8 mouse cellular contexts compared by ENCODE assay signal in the genomic region with DNA sequence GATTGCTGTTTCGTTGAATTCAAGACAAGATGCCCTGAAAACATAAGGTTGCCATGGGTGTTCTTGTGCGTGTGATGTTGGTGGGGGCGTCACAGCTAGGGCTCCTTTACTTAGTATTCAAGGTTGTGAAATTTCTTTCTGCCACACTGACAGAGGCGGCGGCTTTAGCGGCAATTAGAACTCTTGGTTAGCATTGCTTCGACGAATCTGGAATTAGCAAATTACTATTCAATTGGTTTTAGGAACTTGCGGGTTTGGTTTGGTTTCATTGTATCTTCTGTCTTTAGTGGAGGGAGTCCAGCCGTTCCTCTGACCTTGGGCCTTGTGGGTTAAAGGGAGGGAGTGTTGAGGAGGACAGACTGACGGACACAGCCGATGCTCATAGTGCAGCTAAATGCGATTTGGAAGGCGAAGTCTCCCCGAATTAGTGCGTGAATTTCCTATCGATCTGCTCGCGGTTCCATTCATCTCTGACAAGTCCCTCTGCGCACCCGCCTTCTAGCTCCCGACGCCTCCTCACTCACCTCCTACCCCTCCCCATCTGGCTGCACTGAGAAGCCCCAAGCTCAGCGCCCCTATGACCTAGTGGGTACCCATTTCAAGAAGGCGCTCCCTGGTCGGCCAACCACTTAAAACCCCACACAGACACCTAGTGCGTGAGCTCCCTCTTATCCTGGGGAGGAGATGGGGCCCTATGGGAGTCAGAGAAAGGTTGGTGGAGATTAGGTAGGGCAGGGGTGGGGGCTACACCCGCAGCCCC. TPM values are rescaled to one million over a fixed set of nuclear protein-coding genes. Genes with fewer than 3 reads are reported as not detected.
A peak's percentile ranks its signal among the peaks of the same experiment; 100 is the strongest.
DNase-seq lines count a peak whose midpoint lies in the region; ATAC-seq lines count a peak whose summit lies in the region.

A gene (plus strand): TSS at position 660 of the 760 bp plus-strand sequence.

- peaks cover 13% of the 10 kb centered on the region for H3K4me1 ChIP-seq in heart, embryonic 15.5 days (replicated peaks)
- no peaks in the 10 kb centered on the region; the same call in 1 of the 2 replicates for H3K4me1 ChIP-seq in hindbrain, embryonic 14.5 days (replicated peaks; ENCODE audit: control insufficient read depth, insufficient read depth, low read length)
- peaks cover 9% of the 10 kb centered on the region; the same call in 1 of the 2 replicates for H3K4me1 ChIP-seq in midbrain, embryonic 13.5 days (replicated peaks)

- H3K27ac ChIP-seq in heart, embryonic 15.5 days: peak within 1 kb of the TSS; percentile 80
- peak within 1 kb of the TSS; percentile 99 for H3K27ac ChIP-seq in hindbrain, embryonic 14.5 days
- H3K27ac ChIP-seq in midbrain, embryonic 13.5 days: no peak within 1 kb of the TSS

- no peak for DNase-seq in heart, adult 18-20 months
- no peak for DNase-seq in adrenal gland, postnatal 25 days
- DNase-seq in hindbrain, embryonic 14.5 days (ENCODE audit: low spot score): no peak
- DNase-seq in left cerebral cortex, postnatal 14 days (ENCODE audit: low spot score in 2 of 2): no peak
- no peak for DNase-seq in cerebellum, postnatal 25 days
- DNase-seq in retina, postnatal 1 day: no peak

- ATAC-seq in heart, embryonic 15.5 days (replicated peaks; ENCODE audit: insufficient number of reproducible peaks, insufficient read depth, low FRiP score, low read depth): no peak
- ATAC-seq in hindbrain, embryonic 14.5 days (ENCODE audit: low FRiP score): peak; percentile 51
- no peak for ATAC-seq in midbrain, embryonic 13.5 days

- 6% methylated on average over 28 of the region's 28 CpGs for WGBS in heart, embryonic 15.5 days
- WGBS in hindbrain, embryonic 14.5 days: 1% methylated on average over 28 of the region's 28 CpGs
- 2% methylated on average over 28 of the region's 28 CpGs for WGBS in midbrain, embryonic 13.5 days

- H3K9me3 ChIP-seq in heart, embryonic 15.5 days (replicated peaks): no peaks in the 10 kb centered on the region
- no peaks in the 10 kb centered on the region for H3K9me3 ChIP-seq in hindbrain, embryonic 14.5 days (ENCODE audit: control insufficient read depth, low read length)
- H3K9me3 ChIP-seq in midbrain, embryonic 13.5 days: no peaks in the 10 kb centered on the region

- peak within 1 kb of the TSS; percentile 49 for H3K4me3 ChIP-seq in heart, embryonic 15.5 days
- H3K4me3 ChIP-seq in hindbrain, embryonic 14.5 days (replicated peaks; ENCODE audit: low read length): peak within 1 kb of the TSS; percentile 48
- H3K4me3 ChIP-seq in midbrain, embryonic 13.5 days (replicated peaks): peak within 1 kb of the TSS; percentile 25

- H3K27me3 ChIP-seq in heart, embryonic 15.5 days: peaks cover 100% of the 10 kb centered on the region
- H3K27me3 ChIP-seq in hindbrain, embryonic 14.5 days (ENCODE audit: control insufficient read depth, insufficient read depth, low read length): peaks cover 90% of the 10 kb centered on the region
- peaks cover 100% of the 10 kb centered on the region for H3K27me3 ChIP-seq in midbrain, embryonic 13.5 days

- H3K9ac ChIP-seq in heart, embryonic 15.5 days: peak within 1 kb of the TSS; percentile 49
- peak within 1 kb of the TSS; percentile 97 for H3K9ac ChIP-seq in hindbrain, embryonic 14.5 days
- no peak within 1 kb of the TSS for H3K9ac ChIP-seq in midbrain, embryonic 13.5 days (replicated peaks)

- H3K36me3 ChIP-seq in heart, embryonic 15.5 days: no peaks in the 10 kb centered on the region
- H3K36me3 ChIP-seq in hindbrain, embryonic 14.5 days (replicated peaks; ENCODE audit: control insufficient read depth, insufficient read depth): no peaks in the 10 kb centered on the region
- no peaks in the 10 kb centered on the region for H3K36me3 ChIP-seq in midbrain, embryonic 13.5 days

- intact Hi-C loops in left cerebral cortex, postnatal 14 days (cut with DNase I): loop anchor here (5.0 to 10.0 kb wide), 2 partner anchors 307 to 360 kb away; no protein-coding TSS in a partner anchor

- peak within 1 kb of the TSS; percentile 61 for H3K4me2 ChIP-seq in heart, embryonic 15.5 days
- H3K4me2 ChIP-seq in hindbrain, embryonic 14.5 days (replicated peaks): peak within 1 kb of the TSS; percentile 77
- peak within 1 kb of the TSS; percentile 44 for H3K4me2 ChIP-seq in midbrain, embryonic 13.5 days (replicated peaks)

RNA-seq across cellular contexts. Expression of the gene that starts here (rescaled TPM):
- 0.31 and 0.70 TPM in 2 replicates for polyA plus RNA-seq in heart, embryonic 15.5 days (2015; fragmentation: Nextera tagmentation; extraction: Ambion mirVana)
- total RNA-seq in heart, adult 18-20 months (2021): under 1 TPM; 0.62 to 0.64 TPM
- total RNA-seq in adrenal gland, postnatal 25 days (2021): 27.6 and 31.5 TPM in 2 replicates
- polyA plus RNA-seq in hindbrain, embryonic 14.5 days (2014; fragmentation: Nextera tagmentation; extraction: Ambion mirVana): 4.0 and 5.4 TPM in 2 replicates
- polyA plus RNA-seq in midbrain, embryonic 13.5 days (2015; fragmentation: Nextera tagmentation; extraction: Ambion mirVana): not detected in 2 replicates
- not detected for total RNA-seq in left cerebral cortex, postnatal 14 days (2021)

Comparison
In these comparisons a context has a peak if more than half of its experiments do, and no peak if none do; other contexts are left out.
1. RNA of the gene that starts here (total RNA-seq): 27.6 to 31.5 TPM in adrenal gland, postnatal 25 days; 0.62 to 0.64 TPM in heart, adult 18-20 months and not detected in left cerebral cortex, postnatal 14 days; every median in the first group is over 10 times any median in the second.
2. Peak in every context shown above with its lines, with median percentiles within 50 percentile points of each other: H3K4me2 ChIP-seq and H3K4me3 ChIP-seq.